Mouse (Mus musculus): ENCODE measurements around the gene Creb3l2.

Creb3l2 gene

GRCm38 (mm10) chr6:37371341-37371740 is 70.6 kb downstream of the Creb3l2 start:
- DNase-seq (ENCODE audit: low spot score in 2 of 2) = no peak

- DNase-seq (ENCODE audit: low spot score in 2 of 2) = no peak
These were observed 71.4 kb downstream of the Creb3l2 start for GRCm38 (mm10) chr6:37370566-37370965.

- no peak for DNase-seq (ENCODE audit: low spot score in 2 of 2)
These were observed 72.2 kb downstream of the Creb3l2 start for GRCm38 (mm10) chr6:37369750-37370149.

GRCm38 (mm10) chr6:37368281-37368680 is 73.7 kb downstream of the Creb3l2 start:
- no peak for DNase-seq (ENCODE audit: low spot score in 2 of 2)

GRCm38 (mm10) chr6:37366991-37367390 is 75.0 kb downstream of the Creb3l2 start:
- no peak for DNase-seq (ENCODE audit: low spot score in 2 of 2)

GRCm38 (mm10) chr6:37365179-37365578 is 76.8 kb downstream of the Creb3l2 start:
- DNase-seq (ENCODE audit: low spot score in 2 of 2) = no peak

- no peak for DNase-seq (ENCODE audit: low spot score in 2 of 2)
These were observed 77.6 kb downstream of the Creb3l2 start for GRCm38 (mm10) chr6:37364361-37364760.

GRCm38 (mm10) chr6:37360813-37361385 is 81.0 kb downstream of the Creb3l2 start:
- no peak for DNase-seq (ENCODE audit: low spot score in 2 of 2)

GRCm38 (mm10) chr6:37354449-37355179 is 87.3 kb downstream of the Creb3l2 start:
- DNase-seq (ENCODE audit: low spot score in 2 of 2) = peak; percentile 56 to 76

- no peak for DNase-seq (ENCODE audit: low spot score in 2 of 2)
These were observed 88.3 kb downstream of the Creb3l2 start for GRCm38 (mm10) chr6:37353616-37354015.

GRCm38 (mm10) chr6:37351731-37352380 is 90.1 kb downstream of the Creb3l2 start:
- DNase-seq (ENCODE audit: low spot score in 2 of 2) = no peak

- DNase-seq (ENCODE audit: low spot score in 2 of 2) = no peak
These were observed 91.6 kb downstream of the Creb3l2 start for GRCm38 (mm10) chr6:37350315-37350714.

GRCm38 (mm10) chr6:37347606-37348005 is 94.3 kb downstream of the Creb3l2 start:
- DNase-seq (ENCODE audit: low spot score in 2 of 2) = no peak

GRCm38 (mm10) chr6:37338055-37338454 is 103.9 kb downstream of the Creb3l2 start:
- DNase-seq (ENCODE audit: low spot score in 2 of 2) = no peak

GRCm38 (mm10) chr6:37336831-37337260 is 105.1 kb downstream of the Creb3l2 start:
- DNase-seq (ENCODE audit: low spot score in 2 of 2) = no peak

- no peak for DNase-seq (ENCODE audit: low spot score in 2 of 2)
These were observed 105.6 kb downstream of the Creb3l2 start for GRCm38 (mm10) chr6:37336381-37336780.

GRCm38 (mm10) chr6:37332846-37333245 is 109.1 kb downstream of the Creb3l2 start:
- no peak for DNase-seq (ENCODE audit: low spot score in 2 of 2)

- DNase-seq (ENCODE audit: low spot score in 2 of 2) = no peak
These were observed 111.8 kb downstream of the Creb3l2 start for GRCm38 (mm10) chr6:37329901-37330864.

- no peak for DNase-seq (ENCODE audit: low spot score in 2 of 2)
These were observed 112.6 kb downstream of the Creb3l2 start for GRCm38 (mm10) chr6:37329376-37329775.

- no peak for DNase-seq (ENCODE audit: low spot score in 2 of 2)
These were observed 113.3 kb downstream of the Creb3l2 start for GRCm38 (mm10) chr6:37328671-37329070.

GRCm38 (mm10) chr6:37327519-37327918 is 114.4 kb downstream of the Creb3l2 start:
- no peak for DNase-seq (ENCODE audit: low spot score in 2 of 2)

GRCm38 (mm10) chr6:37326603-37326955 is 115.4 kb downstream of the Creb3l2 start:
- DNase-seq (ENCODE audit: low spot score in 2 of 2) = no peak
